Mouse (Mus musculus) liver, adult 2 months (tissue): ENCODE measurements around the gene Elmsan1. TPM values are rescaled to one million over a fixed set of nuclear protein-coding genes. Genes with fewer than 3 reads are reported as not detected.

Source experiments
- DNase-seq: peaks from one replicate; pipeline ENCODE4 v3.0.0-alpha.2; 2011; ENCODE audit warnings: low read depth, low spot score; ENCODE audit errors: extremely low read depth
- H3K27ac ChIP-seq: fragments of 200-500 bp; replicated peaks from 2 replicates; pipeline ENCODE4 v1.5.1; 2012; ENCODE audit warnings: low read depth, mild to moderate bottlenecking, control low read depth, inconsistent platforms, low read length; ENCODE audit not compliant: insufficient read depth
- H3K27me3 ChIP-seq: fragments of 200-500 bp; 2 replicates; pipeline ENCODE4 v1.6.1; 2012; ENCODE audit warnings: mild to moderate bottlenecking, moderate library complexity, low read length, inconsistent platforms; ENCODE audit not compliant: control insufficient read depth, insufficient read depth
- H3K36me3 ChIP-seq: fragments of 200-500 bp; 2 replicates; pipeline ENCODE4 v1.6.1; 2012; ENCODE audit warnings: low read length, inconsistent platforms; ENCODE audit not compliant: control insufficient read depth, insufficient read depth
- H3K4me1 ChIP-seq: fragments of 200-500 bp; 2 replicates; pipeline ENCODE4 v1.6.1; 2011; ENCODE audit warnings: low read length; ENCODE audit not compliant: control insufficient read depth, insufficient read depth
- H3K4me3 ChIP-seq: fragments of 200-500 bp; 2 replicates; pipeline ENCODE4 v1.5.1; 2011; ENCODE audit warnings: low read depth, mild to moderate bottlenecking, control low read depth, low read length, moderate library complexity; ENCODE audit not compliant: insufficient read depth
- H3K79me2 ChIP-seq: fragments of 200-500 bp; 2 replicates; pipeline ENCODE4 v1.6.1; 2012; ENCODE audit warnings: inconsistent platforms, mild to moderate bottlenecking, low read length, moderate library complexity; ENCODE audit not compliant: control insufficient read depth, insufficient read depth
- H3K9ac ChIP-seq: fragments of 200-500 bp; 2 replicates; pipeline ENCODE4 v1.6.1; 2012; ENCODE audit warnings: low read depth, mild to moderate bottlenecking, control low read depth, inconsistent platforms, low read length
- CTCF ChIP-seq: fragments of 200-500 bp; IDR thresholded peaks from 2 replicates; pipeline ENCODE4 v1.5.1; 2011; ENCODE audit warnings: low read depth, low read length, control low read depth
- POLR2A ChIP-seq: fragments of 200-500 bp; IDR thresholded peaks from 2 replicates; pipeline ENCODE4 v1.6.1; 2011; ENCODE audit warnings: low read length, control low read depth; ENCODE audit not compliant: insufficient read depth; ENCODE audit errors: extremely low read depth
- WGBS: fragments of 180-500 bp; shearing (Covaris S2); methylation state at CpG from one replicate; pipeline ENCODE4 v1.1.7; 2018; 5-methylcytosine and 5-hydroxymethylcytosine counted together
- polyA plus RNA-seq: library from polyadenylated mRNA; depleted of rRNA; stranded (reverse); fragments of >200 nt; gene quantifications from 2 replicates; pipeline ENCODE4 v1.2.3, GENCODE M21; 2012
- total RNA-seq: library from RNA; depleted of rRNA; stranded (reverse); fragments of >200 nt; gene quantifications from 2 replicates; pipeline ENCODE4 v1.2.3, GENCODE M21; 2014

Gene Elmsan1
- total and polyA plus RNA-seq, 2 experiments, result 2.3 to 3.8 TPM

- no peaks in the 10 kb centered on the region for H3K27me3 ChIP-seq
- no peak for TF ChIP-seq CTCF
- TF ChIP-seq POLR2A, result no peak
- H3K27ac ChIP-seq, result no peak overlapping the region
- peak; percentile 79 for DNase-seq
- peaks cover 2% of the 10 kb centered on the region; the same call in 1 of the 2 replicates for H3K4me1 ChIP-seq
- no peak overlapping the region for H3K4me3 ChIP-seq
- 47% methylated on average over 6 of the region's 6 CpGs for WGBS
- H3K9ac ChIP-seq, result no peak overlapping the region
- no peaks in the 10 kb centered on the region for H3K36me3 ChIP-seq
- no peaks in the 10 kb centered on the region for H3K79me2 ChIP-seq
These were observed 90.1 kb downstream of the Elmsan1 start for GRCm38 (mm10) chr12:84128576-84128975.

GRCm38 (mm10) chr12:84126899-84127298 lies 91.8 kb downstream of the Elmsan1 start:
- Histone ChIP-seq H3K4me1 (peaks cover 2% of the 10 kb centered on the region; the same call in 1 of the 2 replicates), H3K4me3 (no peak overlapping the region), H3K36me3 (no peaks in the 10 kb centered on the region), H3K27ac (no peak overlapping the region), H3K9ac (no peak overlapping the region), H3K27me3 (no peaks in the 10 kb centered on the region), H3K79me2 (no peaks in the 10 kb centered on the region)
- WGBS, result 88% methylated on average over 2 of the region's 2 CpGs
- DNase-seq, result no peak
- TF ChIP-seq POLR2A (no peak), CTCF (no peak)

- no peak overlapping the region for H3K27ac ChIP-seq
- H3K36me3 ChIP-seq, result no peaks in the 10 kb centered on the region
- no peak overlapping the region for H3K9ac ChIP-seq
- no peaks in the 10 kb centered on the region for H3K79me2 ChIP-seq
- no peak for DNase-seq
- H3K27me3 ChIP-seq, result no peaks in the 10 kb centered on the region
- H3K4me3 ChIP-seq, result no peak overlapping the region
- WGBS, result 83% methylated on average over 12 of the region's 12 CpGs
- TF ChIP-seq POLR2A (no peak), CTCF (no peak)
- peaks cover 2% of the 10 kb centered on the region; the same call in 1 of the 2 replicates for H3K4me1 ChIP-seq
These were observed 92.8 kb downstream of the Elmsan1 start for GRCm38 (mm10) chr12:84125892-84126291.

- no peaks in the 10 kb centered on the region for H3K27me3 ChIP-seq
- peaks cover 3% of the 10 kb centered on the region; the same call in 1 of the 2 replicates for H3K4me1 ChIP-seq
- 94% methylated on average over 5 of the region's 5 CpGs for WGBS
- TF ChIP-seq CTCF, result no peak
- TF ChIP-seq POLR2A, result no peak
- no peak overlapping the region for H3K27ac ChIP-seq
- DNase-seq, result no peak
- H3K9ac ChIP-seq, result no peak overlapping the region
- no peaks in the 10 kb centered on the region for H3K79me2 ChIP-seq
- H3K36me3 ChIP-seq, result no peaks in the 10 kb centered on the region
- no peak overlapping the region for H3K4me3 ChIP-seq
These were observed 99.1 kb downstream of the Elmsan1 start for GRCm38 (mm10) chr12:84119584-84119983.

- Histone ChIP-seq H3K9ac (peak within 1 kb of the TSS; percentile 61), H3K27ac (no peak within 1 kb of the TSS)
- no peak for TF ChIP-seq CTCF
- TF ChIP-seq POLR2A, result no peak
These were observed 104.3 kb downstream of the Elmsan1 start, which contains the start of gene Dnal1 for GRCm38 (mm10) chr12:84114153-84114994. Gene Dnal1, plus strand, starts transcription at chr12:84114366.

GRCm38 (mm10) chr12:84113676-84114075 lies 105.0 kb downstream of the Elmsan1 start:
- Histone ChIP-seq H3K9ac (no peak overlapping the region), H3K4me3 (no peak overlapping the region), H3K27ac (no peak overlapping the region), H3K4me1 (peaks cover 2% of the 10 kb centered on the region; the same call in 1 of the 2 replicates), H3K79me2 (no peaks in the 10 kb centered on the region), H3K36me3 (no peaks in the 10 kb centered on the region), H3K27me3 (no peaks in the 10 kb centered on the region)
- 31% methylated on average over 6 of the region's 6 CpGs for WGBS
- DNase-seq, result no peak
- no peak for TF ChIP-seq POLR2A

More at GRCm38 (mm10) chr12:84114153-84114994, 104.3 kb downstream of the Elmsan1 start, which contains the start of gene Dnal1:
- WGBS, result 4% methylated on average over 32 of the region's 35 CpGs
- Histone ChIP-seq H3K27me3 (no peaks in the 10 kb centered on the region), H3K4me3 (peak within 1 kb of the TSS; percentile 75), H3K79me2 (no peaks in the 10 kb centered on the region), H3K36me3 (no peaks in the 10 kb centered on the region), H3K4me1 (peaks cover 2% of the 10 kb centered on the region; the same call in 1 of the 2 replicates)
- DNase-seq, result peak; percentile 75
